Mouse (Mus musculus): ENCODE data around the gene Atf7ip. TPM values are rescaled to one million over a fixed set of nuclear protein-coding genes. Genes with fewer than 3 reads are reported as not detected.

Gene Atf7ip
- polyA plus RNA-seq, 1 experiment, result 6.8 TPM

GRCm38 (mm10) chr6:136611351-136612215 lies 105.6 kb downstream of the Atf7ip start:
- H3K4me3 ChIP-seq (ENCODE audit: insufficient read depth, poor library complexity, severe bottlenecking), result no peak overlapping the region
- no peak for TF ChIP-seq USF1 (IDR thresholded peaks at IDR 0.05; ENCODE audit: low read depth)
- TF ChIP-seq CTCF (IDR thresholded peaks at IDR 0.05; ENCODE audit: control insufficient read depth, insufficient read depth, insufficient read length), result no peak
- H3K27me3 ChIP-seq (ENCODE audit: control insufficient read depth, insufficient read depth, insufficient read length), result no peaks in the 10 kb centered on the region
- H3K36me3 ChIP-seq (ENCODE audit: control insufficient read depth, insufficient read depth), result peaks cover 18% of the 10 kb centered on the region
- H3K79me3 ChIP-seq (ENCODE audit: low read depth), result no peaks in the 10 kb centered on the region
- no peaks in the 10 kb centered on the region for H3K79me2 ChIP-seq (ENCODE audit: control insufficient read depth, insufficient read depth)
- no peak overlapping the region for H3ac ChIP-seq (ENCODE audit: control insufficient read depth, insufficient read length, low read depth)

DNA sequence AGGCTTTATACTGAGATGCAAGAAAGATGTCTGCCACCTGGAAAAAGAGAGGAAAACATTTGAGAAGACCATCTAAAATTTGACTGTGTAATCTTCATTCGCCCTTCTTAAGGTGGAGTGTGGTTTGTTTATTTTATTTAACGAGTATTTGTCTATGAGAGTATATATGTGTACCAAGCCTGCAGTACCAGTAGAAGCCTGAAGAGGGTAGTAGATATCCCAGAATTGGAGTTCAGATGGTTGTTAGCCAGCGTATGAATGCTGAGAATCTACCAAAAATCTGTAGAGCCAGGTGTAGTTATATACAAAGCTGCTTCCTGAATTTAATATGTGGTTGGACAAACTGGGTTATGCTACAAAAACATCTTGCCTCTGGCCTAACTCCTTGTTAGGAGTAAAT lies 106.3 kb downstream of the Atf7ip start:
- no peak overlapping the region for H3K4me3 ChIP-seq (ENCODE audit: insufficient read depth, poor library complexity, severe bottlenecking)
- H3K27me3 ChIP-seq (ENCODE audit: control insufficient read depth, insufficient read depth, insufficient read length), result no peaks in the 10 kb centered on the region
- H3K79me3 ChIP-seq (ENCODE audit: low read depth), result no peaks in the 10 kb centered on the region
- TF ChIP-seq FOSL1 (IDR thresholded peaks at IDR 0.05; ENCODE audit: insufficient read depth, low read length, poor library complexity, severe bottlenecking), result no peak
- TF ChIP-seq MAX (IDR thresholded peaks at IDR 0.05), result no peak
- TF ChIP-seq USF1 (IDR thresholded peaks at IDR 0.05; ENCODE audit: low read depth), result no peak
- TF ChIP-seq MYOG (IDR thresholded peaks at IDR 0.05; ENCODE audit: control insufficient read depth, extremely low read depth, insufficient read length), result no peak
- no peak for TF ChIP-seq CTCF (IDR thresholded peaks at IDR 0.05; ENCODE audit: control insufficient read depth, insufficient read depth, insufficient read length)
- no peak for TF ChIP-seq MYOD1 (IDR thresholded peaks at IDR 0.05; ENCODE audit: control insufficient read depth, insufficient read length, low read depth)
- TF ChIP-seq CEBPB (IDR thresholded peaks at IDR 0.05; ENCODE audit: low read depth), result no peak
- H3K79me2 ChIP-seq (ENCODE audit: control insufficient read depth, insufficient read depth), result no peaks in the 10 kb centered on the region
- peaks cover 13% of the 10 kb centered on the region for H3K36me3 ChIP-seq (ENCODE audit: control insufficient read depth, insufficient read depth)
- H3ac ChIP-seq (ENCODE audit: control insufficient read depth, insufficient read length, low read depth), result no peak overlapping the region

GRCm38 (mm10) chr6:136614156-136614555 lies 108.2 kb downstream of the Atf7ip start:
- Histone ChIP-seq H3K79me3 (ENCODE audit: low read depth) (no peaks in the 10 kb centered on the region), H3K36me3 (ENCODE audit: control insufficient read depth, insufficient read depth) (no peaks in the 10 kb centered on the region), H3K4me3 (ENCODE audit: insufficient read depth, poor library complexity, severe bottlenecking) (no peak overlapping the region), H3K27me3 (ENCODE audit: control insufficient read depth, insufficient read depth, insufficient read length) (no peaks in the 10 kb centered on the region), H3K79me2 (ENCODE audit: control insufficient read depth, insufficient read depth) (no peaks in the 10 kb centered on the region), H3ac (ENCODE audit: control insufficient read depth, insufficient read length, low read depth) (no peak overlapping the region)
- TF ChIP-seq MAX (IDR thresholded peaks at IDR 0.05), result no peak
- no peak for TF ChIP-seq CTCF (IDR thresholded peaks at IDR 0.05; ENCODE audit: control insufficient read depth, insufficient read depth, insufficient read length)
- TF ChIP-seq USF1 (IDR thresholded peaks at IDR 0.05; ENCODE audit: low read depth), result no peak
- TF ChIP-seq CEBPB (IDR thresholded peaks at IDR 0.05; ENCODE audit: low read depth), result no peak
- no peak for TF ChIP-seq MYOD1 (IDR thresholded peaks at IDR 0.05; ENCODE audit: control insufficient read depth, insufficient read length, low read depth)

- Histone ChIP-seq H3K36me3 (ENCODE audit: control insufficient read depth, insufficient read depth) (no peaks in the 10 kb centered on the region), H3K27me3 (ENCODE audit: control insufficient read depth, insufficient read depth, insufficient read length) (no peaks in the 10 kb centered on the region), H3K4me3 (ENCODE audit: insufficient read depth, poor library complexity, severe bottlenecking) (no peak overlapping the region), H3K79me3 (ENCODE audit: low read depth) (no peaks in the 10 kb centered on the region), H3K79me2 (ENCODE audit: control insufficient read depth, insufficient read depth) (no peaks in the 10 kb centered on the region), H3ac (ENCODE audit: control insufficient read depth, insufficient read length, low read depth) (no peak overlapping the region)
- TF ChIP-seq MAX (IDR thresholded peaks at IDR 0.05), result no peak
- no peak for TF ChIP-seq USF1 (IDR thresholded peaks at IDR 0.05; ENCODE audit: low read depth)
- no peak for TF ChIP-seq MYOD1 (IDR thresholded peaks at IDR 0.05; ENCODE audit: control insufficient read depth, insufficient read length, low read depth)
- TF ChIP-seq FOSL1 (IDR thresholded peaks at IDR 0.05; ENCODE audit: insufficient read depth, low read length, poor library complexity, severe bottlenecking), result no peak
- TF ChIP-seq MYOG (IDR thresholded peaks at IDR 0.05; ENCODE audit: control insufficient read depth, extremely low read depth, insufficient read length), result no peak
- TF ChIP-seq CTCF (IDR thresholded peaks at IDR 0.05; ENCODE audit: control insufficient read depth, insufficient read depth, insufficient read length), result no peak
- no peak for TF ChIP-seq CEBPB (IDR thresholded peaks at IDR 0.05; ENCODE audit: low read depth)
These were observed 114.6 kb downstream of the Atf7ip start for GRCm38 (mm10) chr6:136620361-136621139.

- H3K36me3 ChIP-seq (ENCODE audit: control insufficient read depth, insufficient read depth), result no peaks in the 10 kb centered on the region
- no peak for TF ChIP-seq USF1 (IDR thresholded peaks at IDR 0.05; ENCODE audit: low read depth)
- TF ChIP-seq CTCF (IDR thresholded peaks at IDR 0.05; ENCODE audit: control insufficient read depth, insufficient read depth, insufficient read length), result no peak
- no peak for TF ChIP-seq MYOD1 (IDR thresholded peaks at IDR 0.05; ENCODE audit: control insufficient read depth, insufficient read length, low read depth)
- TF ChIP-seq MAX (IDR thresholded peaks at IDR 0.05), result no peak
- TF ChIP-seq MYOG (IDR thresholded peaks at IDR 0.05; ENCODE audit: control insufficient read depth, extremely low read depth, insufficient read length), result no peak
- no peak for TF ChIP-seq FOSL1 (IDR thresholded peaks at IDR 0.05; ENCODE audit: insufficient read depth, low read length, poor library complexity, severe bottlenecking)
- TF ChIP-seq CEBPB (IDR thresholded peaks at IDR 0.05; ENCODE audit: low read depth), result no peak
- no peaks in the 10 kb centered on the region for H3K79me2 ChIP-seq (ENCODE audit: control insufficient read depth, insufficient read depth)
- no peaks in the 10 kb centered on the region for H3K27me3 ChIP-seq (ENCODE audit: control insufficient read depth, insufficient read depth, insufficient read length)
- no peak overlapping the region for H3ac ChIP-seq (ENCODE audit: control insufficient read depth, insufficient read length, low read depth)
- no peak overlapping the region for H3K4me3 ChIP-seq (ENCODE audit: insufficient read depth, poor library complexity, severe bottlenecking)
- H3K79me3 ChIP-seq (ENCODE audit: low read depth), result no peaks in the 10 kb centered on the region
These were observed 119.5 kb downstream of the Atf7ip start for GRCm38 (mm10) chr6:136625421-136625820.
